Mouse (Mus musculus): ENCODE data around the gene Ccr10.

DNA sequence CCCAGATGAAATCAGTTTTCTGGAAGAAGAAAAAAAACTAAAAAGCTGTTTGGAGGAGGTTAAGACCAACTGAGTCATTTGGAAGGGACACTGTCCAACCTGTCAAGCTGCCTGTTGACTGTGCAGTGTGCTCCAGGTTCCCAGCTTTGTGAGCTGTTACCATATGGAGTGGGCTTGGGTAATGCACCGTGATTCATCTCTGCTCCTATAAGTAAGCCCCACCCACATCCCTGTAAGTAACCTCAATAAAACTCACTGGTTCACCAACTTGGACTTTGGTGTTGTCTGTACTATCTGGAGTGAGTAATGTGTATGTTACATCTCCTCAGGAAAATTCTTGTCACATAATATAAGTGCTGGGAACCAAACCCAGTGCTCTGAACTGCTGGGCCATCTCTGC, 22.4 kb downstream of the Ccr10 start:
- TF ChIP-seq CTCF (conservative IDR thresholded peaks at IDR 0.05; ENCODE audit: low read length) (no peak), POU5F1 (IDR thresholded peaks at IDR 0.05; ENCODE audit: borderline replicate concordance, low read length) (no peak)

All from E14TG2a.4 (cell line).